Mouse (Mus musculus) heart, embryonic 16.5 days (tissue): ENCODE measurements around the gene Dse. TPM values are rescaled to one million over a fixed set of nuclear protein-coding genes. Genes with fewer than 3 reads are reported as not detected.

Source experiments
- ATAC-seq: fragments of 200-750 bp; cut with Nextera tagmentation; replicated peaks from 2 replicates; pipeline ENCODE4 v1.8.0; 2017; ENCODE audit warnings: moderate number of reproducible peaks; ENCODE audit not compliant: insufficient read depth, low FRiP score; ENCODE audit errors: extremely low read depth
- H3K27ac ChIP-seq: fragments of 300-500 bp; sonication (generic); 2 replicates; pipeline ENCODE4 v1.5.1; 2014; ENCODE audit warnings: mild to moderate bottlenecking, low read length, control low read depth, moderate library complexity
- H3K27me3 ChIP-seq: fragments of 300-500 bp; sonication (generic); 2 replicates; pipeline ENCODE4 v1.6.1; 2014; ENCODE audit warnings: low read length, mixed read lengths; ENCODE audit not compliant: control insufficient read depth, insufficient read depth
- H3K36me3 ChIP-seq: fragments of 300-500 bp; sonication (generic); 2 replicates; pipeline ENCODE4 v1.6.1; 2014; ENCODE audit not compliant: control insufficient read depth, insufficient read depth
- H3K4me1 ChIP-seq: fragments of 300-500 bp; sonication (generic); 2 replicates; pipeline ENCODE4 v1.6.1; 2014; ENCODE audit warnings: low read length, mixed read lengths; ENCODE audit not compliant: control insufficient read depth, insufficient read depth
- H3K4me2 ChIP-seq: fragments of 300-500 bp; sonication (generic); 2 replicates; pipeline ENCODE4 v1.6.1; 2014; ENCODE audit warnings: low read depth, mild to moderate bottlenecking, control low read depth, low read length
- H3K4me3 ChIP-seq: fragments of 300-500 bp; sonication (generic); 2 replicates; pipeline ENCODE4 v1.5.1; 2014; ENCODE audit warnings: mild to moderate bottlenecking, control low read depth, low read length
- H3K9ac ChIP-seq: fragments of 300-500 bp; sonication (generic); 2 replicates; pipeline ENCODE4 v1.6.1; 2014; ENCODE audit warnings: low read length, control low read depth
- H3K9me3 ChIP-seq: fragments of 300-500 bp; sonication (generic); replicated peaks from 2 replicates; pipeline ENCODE4 v1.6.1; 2016; ENCODE audit warnings: low read length; ENCODE audit not compliant: control insufficient read depth
- WGBS: fragments of 180-500 bp; shearing (Covaris S2); extraction: QIAGEN DNeasy Blood & Tissue Kit; methylation state at CpG from one replicate; pipeline ENCODE4 v1.1.7; 2014; 5-methylcytosine and 5-hydroxymethylcytosine counted together
- polyA plus RNA-seq: library from polyadenylated mRNA; unstranded; fragments of >200 nt; fragmentation: Nextera tagmentation; extraction: Ambion mirVana; gene quantifications from 2 replicates; pipeline ENCODE4 v1.2.1, GENCODE M21; 2015

Gene Dse
- polyA plus RNA-seq, 1 experiment from 2014 or later: 12.2 TPM

DNA sequence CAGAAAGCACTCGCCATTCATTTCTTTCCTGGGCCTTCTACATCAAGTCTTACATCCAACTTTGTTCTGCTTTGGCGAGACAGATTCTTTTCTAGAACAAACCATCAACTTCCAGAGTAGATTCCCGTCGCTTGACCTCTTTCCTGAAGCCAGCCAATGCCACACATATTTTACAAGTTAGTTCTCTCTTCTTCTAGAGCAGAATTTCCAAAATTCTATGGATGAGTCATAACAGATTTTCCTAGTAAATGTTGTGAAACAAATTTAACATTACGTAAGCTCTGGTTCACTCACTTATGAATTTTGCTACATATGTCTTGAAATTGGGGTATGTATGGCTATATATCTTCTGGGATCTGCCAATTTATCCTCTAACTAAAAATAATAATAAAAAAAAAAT, 13.0 kb downstream of the Dse start:
- 70% methylated on average over 5 of the region's 5 CpGs for WGBS
- Histone ChIP-seq H3K4me1 (peaks cover 28% of the 10 kb centered on the region), H3K27me3 (no peaks in the 10 kb centered on the region), H3K36me3 (no peaks in the 10 kb centered on the region), H3K4me2 (no peak overlapping the region), H3K9me3 (0 out of 2 replicates have a peak, but pooled peaks cover under 1% of the 10 kb centered on the region), H3K9ac (no peak overlapping the region), H3K4me3 (no peak overlapping the region), H3K27ac (no peak overlapping the region)
- no peak for ATAC-seq

DNA sequence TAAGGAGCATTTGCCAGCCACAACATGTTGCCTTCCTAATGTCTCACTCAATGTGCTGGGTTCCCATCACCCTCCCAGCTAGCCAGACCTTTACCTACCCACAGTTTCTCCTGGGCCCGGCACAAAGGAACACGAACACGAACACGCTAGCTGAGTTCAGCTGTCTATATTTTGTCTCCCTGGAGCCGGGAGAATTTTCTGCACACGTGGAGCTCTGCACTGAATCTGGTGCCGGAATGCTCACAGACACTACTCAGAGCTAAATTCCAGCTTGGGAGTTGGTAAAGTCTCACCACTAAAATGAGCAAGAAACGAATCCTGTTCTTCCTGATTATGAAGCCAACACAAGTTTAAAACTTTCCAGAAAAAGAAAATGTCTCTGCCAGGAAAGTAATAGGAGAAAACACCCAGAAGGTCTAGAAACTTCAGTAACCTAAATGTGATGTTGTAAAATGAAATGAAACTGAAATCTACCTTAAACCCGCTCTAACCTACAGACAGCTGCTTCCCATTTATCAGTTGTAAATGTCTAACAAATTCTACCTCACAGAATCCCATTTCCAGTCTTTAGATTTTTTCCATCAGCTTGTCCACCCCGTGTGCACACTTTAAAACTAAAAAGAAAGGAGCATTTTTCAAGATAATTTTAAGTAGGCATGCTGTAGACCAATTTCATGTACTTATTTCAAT, 20.8 kb downstream of the Dse start:
- 0 out of 2 replicates have a peak overlapping the region, but pooled peaks have one; percentile 5 for H3K27ac ChIP-seq
- peak overlapping the region; percentile 4 for H3K4me2 ChIP-seq
- H3K36me3 ChIP-seq: peaks cover 2% of the 10 kb centered on the region; the same call in 1 of the 2 replicates
- peaks cover 5% of the 10 kb centered on the region; the same call in 1 of the 2 replicates for H3K4me1 ChIP-seq
- no peak overlapping the region; the same call in 1 of the 2 replicates for H3K4me3 ChIP-seq
- ATAC-seq: no peak
- no peaks in the 10 kb centered on the region for H3K27me3 ChIP-seq
- no peaks in the 10 kb centered on the region for H3K9me3 ChIP-seq
- 51% methylated on average over 10 of the region's 10 CpGs for WGBS
- H3K9ac ChIP-seq: no peak overlapping the region

DNA sequence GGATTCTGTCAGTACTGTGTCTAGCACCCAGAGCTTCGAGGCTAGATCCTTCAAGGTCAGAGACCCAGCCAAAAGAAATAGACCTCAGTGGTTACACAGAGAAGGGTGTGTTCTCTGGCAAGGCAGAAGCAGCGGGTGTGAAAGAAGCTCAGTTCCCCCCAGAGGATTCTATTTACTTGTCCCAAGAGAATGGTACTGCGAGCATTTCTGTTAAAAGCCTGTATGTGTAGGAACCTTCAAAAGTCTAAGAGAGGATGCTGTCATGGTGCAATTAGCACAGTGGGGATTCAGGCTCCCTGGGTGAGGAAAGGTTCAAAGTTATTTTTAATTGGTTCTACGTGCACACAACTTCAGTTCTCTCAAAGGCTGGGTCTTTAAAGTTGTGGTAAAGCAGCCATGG, 22.0 kb downstream of the Dse start:
- 66% methylated on average over 4 of the region's 4 CpGs for WGBS
- Histone ChIP-seq H3K9me3 (no peaks in the 10 kb centered on the region), H3K27ac (no peak overlapping the region), H3K4me1 (peaks cover 5% of the 10 kb centered on the region; the same call in 1 of the 2 replicates), H3K27me3 (no peaks in the 10 kb centered on the region), H3K4me3 (no peak overlapping the region), H3K4me2 (no peak overlapping the region), H3K36me3 (peaks cover 2% of the 10 kb centered on the region; the same call in 1 of the 2 replicates), H3K9ac (no peak overlapping the region)
- ATAC-seq: no peak

DNA sequence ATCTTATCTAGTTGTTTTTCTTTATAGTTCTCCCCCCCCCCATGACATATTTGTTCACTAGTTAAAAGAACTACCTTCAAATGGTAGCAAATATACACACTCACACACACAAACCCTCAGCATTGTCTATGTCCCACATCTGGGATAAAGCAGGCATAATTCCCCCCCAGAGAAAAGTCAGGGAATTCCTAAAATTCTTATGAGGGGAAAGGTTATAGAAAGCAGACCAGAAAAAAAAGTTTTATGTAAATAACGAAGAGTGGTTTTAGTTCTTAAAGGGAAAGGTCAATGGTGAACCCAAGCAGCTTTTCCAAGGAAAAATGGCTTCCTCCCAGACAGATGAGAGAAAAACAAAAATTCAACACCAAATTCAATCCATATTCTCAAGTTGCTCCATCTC, 22.6 kb downstream of the Dse start:
- H3K27ac ChIP-seq: no peak overlapping the region
- WGBS: 57% methylated on average over 1 of the region's 1 CpGs
- H3K4me3 ChIP-seq: no peak overlapping the region
- no peak overlapping the region for H3K4me2 ChIP-seq
- H3K9me3 ChIP-seq: no peaks in the 10 kb centered on the region
- no peak overlapping the region for H3K9ac ChIP-seq
- H3K27me3 ChIP-seq: no peaks in the 10 kb centered on the region
- H3K36me3 ChIP-seq: peaks cover 2% of the 10 kb centered on the region; the same call in 1 of the 2 replicates
- peaks cover 5% of the 10 kb centered on the region; the same call in 1 of the 2 replicates for H3K4me1 ChIP-seq
- ATAC-seq: no peak

DNA sequence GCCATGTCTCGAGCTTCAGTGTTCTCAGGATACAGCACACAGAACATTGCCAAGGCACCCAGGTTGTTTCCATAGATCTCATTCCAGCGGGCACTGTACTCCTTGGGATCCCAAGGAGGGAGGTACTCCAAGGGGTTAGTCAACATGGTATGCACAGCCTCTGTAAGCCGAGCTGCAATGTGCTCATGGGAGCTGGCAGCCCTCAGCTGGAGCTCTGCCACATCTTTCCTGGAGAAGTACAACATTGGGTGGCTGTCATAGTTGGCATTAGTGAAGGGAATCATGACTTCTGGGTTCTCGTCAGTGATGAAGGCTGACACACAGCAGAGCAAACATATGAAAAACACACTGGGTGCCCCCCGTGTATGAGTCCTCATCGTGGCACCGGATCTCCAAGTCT, 23.8 kb downstream of the Dse start:
- peaks cover 5% of the 10 kb centered on the region; the same call in 1 of the 2 replicates for H3K4me1 ChIP-seq

DNA sequence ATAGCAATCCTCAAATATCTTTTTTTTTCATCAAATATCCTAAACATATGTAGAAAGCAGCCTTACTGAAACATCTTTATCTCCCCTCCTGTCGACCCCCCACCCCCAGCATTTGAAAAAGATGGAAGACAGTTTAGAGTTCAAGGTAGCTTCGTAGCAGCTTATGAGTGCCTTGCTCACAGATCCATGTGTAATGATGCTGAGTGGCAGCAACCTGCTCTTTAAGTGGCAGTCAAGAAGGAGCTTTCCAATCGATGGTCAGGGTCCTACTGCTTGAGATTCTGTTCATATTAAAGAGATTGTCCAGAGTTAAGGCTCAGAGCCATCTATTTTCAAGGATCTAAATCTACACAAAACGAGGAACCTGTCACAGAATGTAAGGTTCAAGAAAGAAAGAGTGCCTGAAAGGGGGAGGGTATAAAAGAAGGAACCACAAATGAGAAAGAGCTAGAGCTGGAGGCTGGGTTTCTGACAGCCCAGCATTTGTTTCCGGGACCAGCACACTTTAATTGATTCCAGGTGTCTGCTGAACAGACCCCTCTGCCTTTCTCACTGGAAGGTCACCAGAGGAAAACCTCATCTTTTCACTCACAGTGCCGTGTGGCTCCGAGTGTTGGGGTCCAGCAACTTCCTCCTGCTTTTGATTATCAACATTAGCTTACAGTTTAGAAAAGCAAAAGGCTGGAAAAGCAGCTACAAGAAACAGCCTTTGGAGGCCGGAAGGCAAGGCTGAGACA, 31.5 kb downstream of the Dse start:
- no peaks in the 10 kb centered on the region for H3K36me3 ChIP-seq
- no peak overlapping the region for H3K27ac ChIP-seq
- no peak overlapping the region for H3K4me2 ChIP-seq
- ATAC-seq: no peak
- H3K4me1 ChIP-seq: peaks cover 5% of the 10 kb centered on the region
- no peaks in the 10 kb centered on the region for H3K27me3 ChIP-seq
- H3K4me3 ChIP-seq: no peak overlapping the region
- 48% methylated on average over 8 of the region's 8 CpGs for WGBS
- no peak overlapping the region for H3K9ac ChIP-seq
- H3K9me3 ChIP-seq: no peaks in the 10 kb centered on the region

More for the DNA sequence above, 23.8 kb downstream of the Dse start:
- H3K4me3 ChIP-seq: no peak overlapping the region
- WGBS: 70% methylated on average over 7 of the region's 7 CpGs
- no peak overlapping the region for H3K27ac ChIP-seq
- no peaks in the 10 kb centered on the region for H3K27me3 ChIP-seq
- no peak; the same call in 1 of the 2 replicates for ATAC-seq
- no peaks in the 10 kb centered on the region for H3K9me3 ChIP-seq
- no peak overlapping the region for H3K9ac ChIP-seq
- no peak overlapping the region for H3K4me2 ChIP-seq
- H3K36me3 ChIP-seq: peaks cover 2% of the 10 kb centered on the region; the same call in 1 of the 2 replicates

DNA sequence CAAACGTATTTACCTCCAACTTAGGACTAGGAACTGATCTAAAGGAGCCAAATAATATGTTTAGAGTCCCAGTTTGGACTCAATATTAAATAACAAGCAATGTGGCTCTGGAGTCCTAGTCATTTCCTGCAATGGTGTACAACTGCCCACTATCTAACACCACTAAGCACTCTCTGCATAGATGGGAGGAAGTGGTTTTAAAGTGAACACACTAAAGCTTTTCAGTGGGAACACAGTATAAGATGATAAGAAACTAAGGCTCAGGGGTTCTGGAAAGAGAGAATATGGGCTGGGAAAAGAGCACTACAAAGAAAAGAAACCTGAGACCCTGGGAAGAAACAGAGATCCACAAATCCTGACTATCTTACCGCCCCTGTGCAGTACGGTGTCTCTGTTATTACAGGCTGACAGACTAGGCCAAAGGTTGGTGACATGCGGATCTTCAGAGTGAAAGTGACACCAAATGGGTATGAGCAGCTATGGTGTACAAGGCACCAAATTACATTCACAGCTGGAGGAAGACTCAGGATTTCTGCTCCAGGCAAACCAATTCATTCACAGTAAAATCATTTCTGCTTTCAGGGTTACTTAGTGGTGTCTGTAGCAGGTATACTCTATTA, 34.7 kb downstream of the Dse start:
- no peak overlapping the region for H3K4me2 ChIP-seq
- H3K27ac ChIP-seq: no peak overlapping the region
- no peak overlapping the region for H3K9ac ChIP-seq
- WGBS: 71% methylated on average over 4 of the region's 4 CpGs
- no peak for ATAC-seq
- no peaks in the 10 kb centered on the region for H3K36me3 ChIP-seq
- H3K4me1 ChIP-seq: peaks cover 5% of the 10 kb centered on the region
- H3K4me3 ChIP-seq: no peak overlapping the region
- H3K27me3 ChIP-seq: no peaks in the 10 kb centered on the region
- no peaks in the 10 kb centered on the region for H3K9me3 ChIP-seq

DNA sequence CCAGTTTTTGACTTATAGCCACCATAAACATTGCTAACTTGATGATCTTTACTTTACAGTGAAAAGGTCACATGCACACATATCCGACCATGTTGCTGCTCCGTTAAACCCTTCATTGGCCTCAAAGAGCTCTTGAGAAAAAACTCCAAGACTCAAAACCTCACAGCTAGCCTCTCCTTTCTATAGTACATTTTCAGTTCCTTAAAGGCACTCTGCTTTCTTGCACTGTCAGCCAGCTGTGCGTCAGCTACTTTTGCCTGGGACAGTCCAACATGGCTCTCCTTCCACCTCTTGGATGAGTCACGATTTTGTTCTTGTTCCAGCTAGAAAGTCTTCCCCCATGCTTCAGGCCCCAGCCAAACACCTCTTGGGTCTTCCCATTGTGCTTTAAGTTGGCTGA, 35.9 kb downstream of the Dse start:
- Histone ChIP-seq H3K9ac (no peak overlapping the region), H3K27me3 (no peaks in the 10 kb centered on the region), H3K36me3 (no peaks in the 10 kb centered on the region), H3K4me2 (no peak overlapping the region), H3K4me3 (no peak overlapping the region), H3K9me3 (no peaks in the 10 kb centered on the region), H3K4me1 (peaks cover 8% of the 10 kb centered on the region), H3K27ac (no peak overlapping the region)
- 76% methylated on average over 4 of the region's 4 CpGs for WGBS
- no peak for ATAC-seq

DNA sequence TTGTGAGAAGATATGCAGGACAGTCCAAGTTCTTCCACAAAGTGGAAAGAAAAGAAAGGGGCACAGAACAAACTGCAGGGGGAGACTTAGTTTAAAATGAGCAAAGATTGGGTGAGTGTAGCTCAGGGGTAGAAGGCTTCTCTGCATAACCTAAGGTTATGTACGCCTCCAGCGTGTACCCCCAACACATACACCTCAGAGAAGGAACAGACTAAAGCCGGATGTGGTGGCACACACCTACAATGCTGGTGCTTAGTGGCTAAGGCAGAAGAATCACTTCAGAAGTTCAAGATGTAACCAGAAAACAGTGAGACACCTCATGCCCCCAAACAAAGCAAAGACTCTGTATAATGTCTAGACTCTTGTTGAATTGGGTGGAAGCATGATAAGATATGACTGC, 36.3 kb downstream of the Dse start:
- H3K4me1 ChIP-seq: peaks cover 8% of the 10 kb centered on the region
- no peak overlapping the region for H3K27ac ChIP-seq
- WGBS: 96% methylated on average over 3 of the region's 3 CpGs
- H3K36me3 ChIP-seq: no peaks in the 10 kb centered on the region
- no peaks in the 10 kb centered on the region for H3K27me3 ChIP-seq
- no peak overlapping the region for H3K4me2 ChIP-seq
- no peaks in the 10 kb centered on the region for H3K9me3 ChIP-seq
- H3K9ac ChIP-seq: no peak overlapping the region
- no peak; the same call in 1 of the 2 replicates for ATAC-seq
- H3K4me3 ChIP-seq: no peak overlapping the region
